Mouse (Mus musculus): ENCODE results near the gene Npas3.

- TF ChIP-seq POLR2A (IDR thresholded peaks at IDR 0.05; ENCODE audit: extremely low read depth, insufficient read depth, low read length): no peak
- TF ChIP-seq CTCF (IDR thresholded peaks at IDR 0.05; ENCODE audit: low read depth, low read length): no peak
Observed at GRCm38 (mm10) chr12:53621271-53621670, 372.8 kb downstream of the Npas3 start.
